Mouse (Mus musculus) ES-Bruce4 (cell line): ENCODE measurements around the gene Mat2a.

ENCODE experiments used
- CTCF ChIP-seq: IDR thresholded peaks from one replicate; pipeline ENCODE4 v1.8.1; 2011; ENCODE audit warnings: low read depth, low read length
- EP300 ChIP-seq: IDR thresholded peaks from 2 replicates; pipeline ENCODE4 v1.6.1; 2011; ENCODE audit warnings: low read depth, low read length; ENCODE audit not compliant: insufficient read depth
- POLR2A ChIP-seq: IDR thresholded peaks from one replicate; pipeline ENCODE4 v1.8.1; 2011; ENCODE audit warnings: low read length; ENCODE audit not compliant: insufficient read depth

GRCm38 (mm10) chr6:72439355-72440185 lies at the start of gene Mat2a:
- peak; percentile 95 for TF ChIP-seq POLR2A
- 0 out of 2 replicates have a peak, but pooled peaks have one; percentile 38 for TF ChIP-seq EP300
- TF ChIP-seq CTCF = peak; percentile 53
